Mouse (Mus musculus) heart, embryonic 10.5 days (tissue): ENCODE measurements around the gene Atg14. TPM values are rescaled to one million over a fixed set of nuclear protein-coding genes. Genes with fewer than 3 reads are reported as not detected.
A peak's percentile ranks its signal among the peaks of the same experiment; 100 is the strongest.

Experiments
- DNase-seq: peaks from one replicate; pipeline ENCODE4 v3.0.0-alpha.2; 2017; ENCODE audit warnings: low spot score
- H3K27ac ChIP-seq: fragments of 300-500 bp; sonication (generic); 2 replicates; pipeline ENCODE4 v1.5.1; 2016; ENCODE audit warnings: mild to moderate bottlenecking
- H3K27me3 ChIP-seq: fragments of 300-500 bp; sonication (generic); 2 replicates; pipeline ENCODE4 v1.6.1; 2016; ENCODE audit warnings: mild to moderate bottlenecking; ENCODE audit not compliant: poor library complexity, insufficient read depth, severe bottlenecking
- H3K36me3 ChIP-seq: fragments of 300-500 bp; sonication (generic); 2 replicates; pipeline ENCODE4 v1.6.1; 2016; ENCODE audit warnings: mild to moderate bottlenecking, moderate library complexity
- H3K4me1 ChIP-seq: fragments of 300-500 bp; sonication (generic); 2 replicates; pipeline ENCODE4 v1.6.1; 2016; ENCODE audit warnings: mild to moderate bottlenecking
- H3K4me3 ChIP-seq: fragments of 300-500 bp; sonication (generic); 2 replicates; pipeline ENCODE4 v1.5.1; 2016; ENCODE audit warnings: mild to moderate bottlenecking, moderate library complexity
- H3K9me3 ChIP-seq: fragments of 300-500 bp; sonication (generic); 2 replicates; pipeline ENCODE4 v1.6.1; 2016; ENCODE audit warnings: mild to moderate bottlenecking, moderate library complexity
- WGBS: fragments of 180-500 bp; shearing (Covaris S2); methylation state at CpG from one replicate; pipeline ENCODE4 v1.1.7; 2016; 5-methylcytosine and 5-hydroxymethylcytosine counted together
- polyA plus RNA-seq: library from polyadenylated mRNA; unstranded; fragments of >200 nt; fragmentation: Nextera tagmentation; extraction: Ambion mirVana; gene quantifications from 2 replicates; pipeline ENCODE4 v1.2.1, GENCODE M21; 2016

Gene Atg14
- polyA plus RNA-seq, 1 experiment from 2014 or later = 11.7 TPM

DNA sequence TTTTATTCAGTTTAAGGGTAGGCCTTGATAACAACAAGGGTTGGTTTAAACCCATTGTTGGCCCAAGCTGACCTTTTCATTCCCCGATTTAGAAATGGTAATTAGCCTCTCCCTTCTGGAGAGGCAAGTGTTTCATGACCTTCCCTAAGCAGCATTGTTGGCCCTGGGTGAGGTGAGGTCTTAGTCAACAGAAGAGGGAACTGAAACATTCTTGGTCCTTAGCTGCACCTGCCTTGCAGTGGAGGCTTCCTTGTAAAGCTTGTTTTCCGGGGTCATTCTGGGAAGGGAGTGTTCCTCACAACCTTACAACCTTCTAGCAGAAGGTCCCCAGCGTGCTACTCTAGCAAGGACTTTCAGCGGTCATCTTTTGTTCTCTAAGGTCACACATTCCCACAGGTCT lies 2.3 kb upstream of the Atg14 start:
- Histone ChIP-seq H3K4me1 (peaks cover 2% of the 10 kb centered on the region; the same call in 1 of the 2 replicates), H3K36me3 (no peaks in the 10 kb centered on the region), H3K9me3 (no peaks in the 10 kb centered on the region), H3K4me3 (no peak overlapping the region), H3K27ac (no peak overlapping the region), H3K27me3 (no peaks in the 10 kb centered on the region)
- DNase-seq = no peak
- WGBS = 69% methylated on average over 4 of the region's 4 CpGs

- Histone ChIP-seq H3K9me3 (no peaks in the 10 kb centered on the region), H3K27me3 (no peaks in the 10 kb centered on the region), H3K36me3 (no peaks in the 10 kb centered on the region; the same call in 1 of the 2 replicates), H3K27ac (peak overlapping the region; percentile 83), H3K4me3 (peak overlapping the region; percentile 94), H3K4me1 (peaks cover 10% of the 10 kb centered on the region; the same call in 1 of the 2 replicates)
- 0% methylated on average over 46 of the region's 46 CpGs for WGBS
- peak; percentile 99 for DNase-seq
These were observed 2.3 kb downstream of the Atg14 start for GRCm38 (mm10) chr14:47567962-47568652.

DNA sequence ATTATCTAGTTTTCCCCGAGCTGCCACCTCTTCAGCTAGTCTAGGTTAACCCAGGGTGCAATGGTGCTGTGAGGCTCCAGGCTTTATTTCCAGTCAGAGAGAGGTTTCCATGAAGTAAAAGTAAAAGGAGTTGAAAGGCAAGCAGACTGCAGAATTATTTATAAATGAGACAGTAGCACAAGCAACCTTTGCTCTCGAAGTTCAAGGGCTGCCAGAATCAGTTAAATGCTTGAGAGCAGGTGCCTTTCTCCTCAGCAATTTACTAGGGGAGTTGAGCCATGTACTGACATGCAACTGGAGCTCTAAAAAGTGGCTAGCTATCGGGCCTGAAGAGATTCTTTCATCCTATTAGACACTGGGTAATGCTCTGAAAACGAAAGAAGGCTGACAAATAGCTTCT lies 7.3 kb downstream of the Atg14 start:
- no peak overlapping the region for H3K27ac ChIP-seq
- H3K9me3 ChIP-seq = no peaks in the 10 kb centered on the region
- H3K4me3 ChIP-seq = no peak overlapping the region
- 76% methylated on average over 4 of the region's 4 CpGs for WGBS
- H3K36me3 ChIP-seq = peaks cover 7% of the 10 kb centered on the region; the same call in 1 of the 2 replicates
- H3K27me3 ChIP-seq = no peaks in the 10 kb centered on the region
- DNase-seq = no peak
- peaks cover 10% of the 10 kb centered on the region; the same call in 1 of the 2 replicates for H3K4me1 ChIP-seq

DNA sequence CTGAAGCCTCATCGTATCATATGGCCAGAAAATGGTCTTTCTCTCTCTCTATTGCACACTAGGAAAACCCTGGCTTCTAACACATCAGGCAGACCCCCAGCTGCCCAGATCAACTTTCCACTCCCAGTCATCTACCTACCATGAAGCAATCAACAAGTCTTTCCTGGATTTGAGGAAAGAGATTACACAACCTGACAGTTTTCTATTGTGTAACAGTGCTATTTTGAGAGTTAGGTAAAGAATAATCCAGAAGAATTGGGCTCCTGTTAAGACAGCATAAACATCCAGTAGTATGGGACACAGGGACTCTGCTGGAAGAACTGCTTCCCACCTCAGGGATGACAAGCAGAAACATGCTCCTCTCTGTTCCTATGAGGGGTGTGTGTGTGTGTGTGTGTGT lies 7.9 kb downstream of the Atg14 start:
- WGBS = 90% methylated on average over 1 of the region's 1 CpGs
- no peaks in the 10 kb centered on the region for H3K27me3 ChIP-seq
- no peak for DNase-seq
- H3K9me3 ChIP-seq = no peaks in the 10 kb centered on the region
- peaks cover 6% of the 10 kb centered on the region; the same call in 1 of the 2 replicates for H3K4me1 ChIP-seq
- H3K27ac ChIP-seq = no peak overlapping the region
- H3K4me3 ChIP-seq = no peak overlapping the region
- H3K36me3 ChIP-seq = peaks cover 7% of the 10 kb centered on the region; the same call in 1 of the 2 replicates

- H3K36me3 ChIP-seq = peaks cover 16% of the 10 kb centered on the region
- no peaks in the 10 kb centered on the region for H3K9me3 ChIP-seq
- H3K4me1 ChIP-seq = no peaks in the 10 kb centered on the region
- H3K27ac ChIP-seq = no peak overlapping the region
- DNase-seq = no peak
- H3K27me3 ChIP-seq = no peaks in the 10 kb centered on the region
- no peak overlapping the region for H3K4me3 ChIP-seq
- 89% methylated on average over 2 of the region's 2 CpGs for WGBS
These were observed 9.7 kb downstream of the Atg14 start for GRCm38 (mm10) chr14:47560714-47561113.

GRCm38 (mm10) chr14:47555225-47555624 lies 15.2 kb downstream of the Atg14 start:
- Histone ChIP-seq H3K27me3 (no peaks in the 10 kb centered on the region), H3K36me3 (peaks cover 47% of the 10 kb centered on the region), H3K9me3 (no peaks in the 10 kb centered on the region), H3K4me1 (no peaks in the 10 kb centered on the region), H3K27ac (no peak overlapping the region), H3K4me3 (no peak overlapping the region)
- DNase-seq = no peak
- WGBS = 92% methylated on average over 5 of the region's 5 CpGs

DNA sequence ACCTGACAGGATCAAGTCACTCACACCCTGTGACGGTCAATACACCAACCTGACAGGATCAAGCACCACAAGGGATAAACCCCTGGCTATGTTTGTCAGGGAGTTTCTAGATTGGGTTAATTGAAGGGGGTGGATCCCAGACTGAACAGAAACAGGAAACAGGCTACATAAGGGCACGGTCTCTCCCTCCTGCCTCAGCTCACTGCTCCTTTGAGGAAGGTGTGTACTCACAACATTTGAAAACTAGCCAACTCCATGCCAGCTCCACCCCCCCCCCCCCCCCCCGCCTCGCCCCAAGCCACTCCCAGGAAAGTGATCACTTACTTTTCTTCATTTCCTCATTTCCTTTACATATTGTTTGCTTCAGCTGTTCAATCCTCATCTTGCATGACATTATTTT lies 16.2 kb downstream of the Atg14 start:
- Histone ChIP-seq H3K4me1 (no peaks in the 10 kb centered on the region), H3K36me3 (peaks cover 46% of the 10 kb centered on the region), H3K4me3 (no peak overlapping the region), H3K27ac (no peak overlapping the region), H3K27me3 (no peaks in the 10 kb centered on the region), H3K9me3 (no peaks in the 10 kb centered on the region)
- 85% methylated on average over 4 of the region's 4 CpGs for WGBS
- DNase-seq = no peak

DNA sequence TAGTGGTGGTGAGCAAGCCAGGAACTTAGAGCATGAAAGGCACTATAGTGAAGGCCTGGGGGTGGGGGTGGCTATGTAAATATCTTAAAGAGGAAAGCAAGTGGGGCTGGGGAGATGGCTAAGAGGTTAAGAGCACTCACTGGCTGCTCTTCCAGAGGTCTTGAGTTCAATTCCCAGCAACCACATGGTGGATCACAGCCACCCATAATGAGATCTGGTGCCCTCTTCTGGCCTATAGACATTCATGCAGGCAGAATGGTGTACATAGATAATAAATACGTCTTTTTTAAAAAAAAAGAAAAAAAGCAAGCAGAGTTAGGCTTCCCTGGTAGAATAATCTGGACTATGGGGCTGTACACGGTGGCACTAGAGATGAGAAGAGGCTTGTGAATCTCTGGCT lies 17.1 kb downstream of the Atg14 start:
- no peaks in the 10 kb centered on the region for H3K9me3 ChIP-seq
- H3K4me1 ChIP-seq = no peaks in the 10 kb centered on the region
- DNase-seq = no peak
- H3K27ac ChIP-seq = no peak overlapping the region
- H3K36me3 ChIP-seq = peaks cover 53% of the 10 kb centered on the region
- no peak overlapping the region for H3K4me3 ChIP-seq
- 77% methylated on average over 2 of the region's 2 CpGs for WGBS
- H3K27me3 ChIP-seq = no peaks in the 10 kb centered on the region

GRCm38 (mm10) chr14:47551668-47552067 lies 18.8 kb downstream of the Atg14 start:
- no peak overlapping the region for H3K27ac ChIP-seq
- 86% methylated on average over 6 of the region's 6 CpGs for WGBS
- H3K4me3 ChIP-seq = no peak overlapping the region
- no peaks in the 10 kb centered on the region for H3K4me1 ChIP-seq
- no peaks in the 10 kb centered on the region for H3K27me3 ChIP-seq
- H3K36me3 ChIP-seq = peaks cover 69% of the 10 kb centered on the region
- no peaks in the 10 kb centered on the region for H3K9me3 ChIP-seq
- no peak for DNase-seq

GRCm38 (mm10) chr14:47544877-47545276 lies 25.6 kb downstream of the Atg14 start:
- no peak overlapping the region for H3K27ac ChIP-seq
- H3K4me3 ChIP-seq = no peak overlapping the region

DNA sequence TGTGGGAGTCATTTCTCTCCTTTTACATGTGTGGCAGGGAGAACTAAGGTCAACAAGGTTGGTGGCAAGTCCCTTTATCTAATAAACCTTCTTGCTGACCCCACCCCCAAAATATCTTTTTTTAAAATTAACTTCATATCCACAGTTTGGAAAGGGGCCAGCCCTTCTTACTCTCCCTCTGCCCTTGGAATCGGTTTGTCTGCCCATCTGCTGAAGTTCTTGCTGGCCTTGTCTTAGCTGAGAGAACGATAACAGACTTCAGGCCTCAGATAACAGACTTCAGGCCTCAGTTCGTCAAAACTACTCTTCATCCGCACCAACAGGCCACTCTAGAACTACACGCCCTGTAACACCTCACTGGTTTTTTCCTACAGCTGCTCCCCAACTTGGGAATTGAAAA lies 26.2 kb downstream of the Atg14 start:
- Histone ChIP-seq H3K27me3 (no peaks in the 10 kb centered on the region), H3K4me3 (no peak overlapping the region), H3K27ac (no peak overlapping the region), H3K4me1 (no peaks in the 10 kb centered on the region), H3K36me3 (peaks cover 75% of the 10 kb centered on the region), H3K9me3 (no peaks in the 10 kb centered on the region)
- 73% methylated on average over 5 of the region's 5 CpGs for WGBS
- no peak for DNase-seq

More at GRCm38 (mm10) chr14:47544877-47545276, 25.6 kb downstream of the Atg14 start:
- H3K27me3 ChIP-seq = no peaks in the 10 kb centered on the region
- no peaks in the 10 kb centered on the region for H3K4me1 ChIP-seq
- 81% methylated on average over 4 of the region's 4 CpGs for WGBS
- no peaks in the 10 kb centered on the region for H3K9me3 ChIP-seq
- DNase-seq = no peak
- peaks cover 75% of the 10 kb centered on the region for H3K36me3 ChIP-seq

GRCm38 (mm10) chr14:47542283-47542682 lies 28.2 kb downstream of the Atg14 start:
- 88% methylated on average over 3 of the region's 3 CpGs for WGBS
- H3K27ac ChIP-seq = no peak overlapping the region
- no peak for DNase-seq
- H3K4me1 ChIP-seq = no peaks in the 10 kb centered on the region
- H3K36me3 ChIP-seq = peaks cover 56% of the 10 kb centered on the region
- no peaks in the 10 kb centered on the region for H3K9me3 ChIP-seq
- H3K27me3 ChIP-seq = no peaks in the 10 kb centered on the region
- no peak overlapping the region for H3K4me3 ChIP-seq

GRCm38 (mm10) chr14:47541325-47541948 lies 29.0 kb downstream of the Atg14 start:
- no peak for DNase-seq
- H3K36me3 ChIP-seq = peaks cover 47% of the 10 kb centered on the region
- whole genome bisulfite sequencing = 88% methylated on average over 10 of the region's 10 CpGs
- H3K27me3 ChIP-seq = no peaks in the 10 kb centered on the region
- H3K4me3 ChIP-seq = no peak overlapping the region
- H3K4me1 ChIP-seq = no peaks in the 10 kb centered on the region
- H3K27ac ChIP-seq = no peak overlapping the region
- no peaks in the 10 kb centered on the region for H3K9me3 ChIP-seq
